Comparison of ENCODE assay signal across 19 mouse cellular contexts in genomic region chr11:75540209-75540608, GRCm38 (mm10). TPM values are rescaled to one million over a fixed set of nuclear protein-coding genes. Genes with fewer than 3 reads are reported as not detected.
A peak's percentile ranks its signal among the peaks of the same experiment; 100 is the strongest.
DNase-seq lines count a peak whose midpoint lies in the region; ATAC-seq and TF ChIP-seq lines count a peak whose summit lies in the region.
"Had no signal": no experiment of that assay in that cellular context is flagged by ENCODE, and none has a peak within 500 bp of the region (broad histone marks: within the 10 kb centered on the region; RNA-seq: fewer than 3 reads in every experiment).

No protein-coding gene starts in this region.

- peaks cover 4% of the 10 kb centered on the region; the same call in 1 of the 2 replicates for H3K36me3 ChIP-seq in heart, embryonic 10.5 days
- H3K36me3 ChIP-seq in liver, embryonic 11.5 days (ENCODE audit: control insufficient read depth, insufficient read depth, low read length): no peaks in the 10 kb centered on the region
- H3K36me3 ChIP-seq in liver, embryonic 12.5 days: no peaks in the 10 kb centered on the region
- H3K36me3 ChIP-seq: embryonic facial prominence, embryonic 12.5 days; liver, embryonic 15.5 days had no signal

- no peak for TF ChIP-seq POLR2A in bone marrow macrophage, adult 2 months (IDR thresholded peaks at IDR 0.05; ENCODE audit: borderline replicate concordance, low read depth, low read length)

- no peak overlapping the region for H3K4me3 ChIP-seq in heart, embryonic 10.5 days
- H3K4me3 ChIP-seq in liver, embryonic 11.5 days (ENCODE audit: low read depth, low read length): no peak overlapping the region
- no peak overlapping the region for H3K4me3 ChIP-seq in bone marrow macrophage, adult 2 months (ENCODE audit: insufficient read depth, low read length)
- no peak overlapping the region for H3K4me3 ChIP-seq in liver, embryonic 12.5 days
- H3K4me3 ChIP-seq: embryonic facial prominence, embryonic 12.5 days; liver, embryonic 15.5 days had no signal

- H3K9me3 ChIP-seq in heart, embryonic 10.5 days: no peaks in the 10 kb centered on the region
- no peaks in the 10 kb centered on the region for H3K9me3 ChIP-seq in liver, embryonic 11.5 days (ENCODE audit: control insufficient read depth, low read length)
- no peaks in the 10 kb centered on the region for H3K9me3 ChIP-seq in liver, embryonic 12.5 days (replicated peaks)
- H3K9me3 ChIP-seq: embryonic facial prominence, embryonic 12.5 days; liver, embryonic 15.5 days had no signal

- H3K27me3 ChIP-seq in heart, embryonic 10.5 days (ENCODE audit: insufficient read depth, poor library complexity, severe bottlenecking): peaks cover 6% of the 10 kb centered on the region; the same call in 1 of the 2 replicates
- H3K27me3 ChIP-seq in liver, embryonic 11.5 days (replicated peaks; ENCODE audit: control insufficient read depth, insufficient read depth, low read length): no peaks in the 10 kb centered on the region
- no peaks in the 10 kb centered on the region for H3K27me3 ChIP-seq in liver, embryonic 12.5 days (replicated peaks)
- H3K27me3 ChIP-seq: embryonic facial prominence, embryonic 12.5 days; liver, embryonic 15.5 days had no signal

- H3K9ac ChIP-seq in liver, embryonic 11.5 days (ENCODE audit: low read depth, low read length): no peak overlapping the region
- H3K9ac ChIP-seq in liver, embryonic 12.5 days: no peak overlapping the region
- H3K9ac ChIP-seq: embryonic facial prominence, embryonic 12.5 days; liver, embryonic 15.5 days had no signal

- H3K4me2 ChIP-seq in liver, embryonic 11.5 days: no peak overlapping the region
- no peak overlapping the region for H3K4me2 ChIP-seq in liver, embryonic 12.5 days
- H3K4me2 ChIP-seq: embryonic facial prominence, embryonic 12.5 days; liver, embryonic 15.5 days had no signal

- H3K27ac ChIP-seq in heart, embryonic 10.5 days: peak overlapping the region; percentile 29; the same call in 1 of the 2 replicates
- H3K27ac ChIP-seq in liver, embryonic 11.5 days (ENCODE audit: low read depth, low read length): peak overlapping the region; percentile 71; the same call in 1 of the 2 replicates
- H3K27ac ChIP-seq in bone marrow macrophage, adult 2 months (ENCODE audit: insufficient read depth, low read depth, low read length): peak overlapping the region; percentile 81
- H3K27ac ChIP-seq in liver, embryonic 12.5 days: peak overlapping the region; percentile 64; the same call in 1 of the 2 replicates
- H3K27ac ChIP-seq: embryonic facial prominence, embryonic 12.5 days; liver, embryonic 15.5 days had no signal

- no peak for ATAC-seq in liver, embryonic 11.5 days (replicated peaks; ENCODE audit: low FRiP score)
- ATAC-seq in liver, embryonic 12.5 days: no peak
- ATAC-seq: activated CD4-positive, CD25-positive, alpha-beta regulatory T cell, adult 4 months; midbrain, embryonic 16.5 days had no signal

- 78% methylated on average over 8 of the region's 8 CpGs for WGBS in heart, embryonic 10.5 days
- WGBS in liver, embryonic 11.5 days: 83% methylated on average over 8 of the region's 8 CpGs
- 81% methylated on average over 8 of the region's 8 CpGs for WGBS in liver, embryonic 12.5 days (ENCODE audit: insufficient replicate concordance)

- H3K4me1 ChIP-seq in heart, embryonic 10.5 days: peaks cover 56% of the 10 kb centered on the region
- peaks cover 24% of the 10 kb centered on the region for H3K4me1 ChIP-seq in liver, embryonic 11.5 days (replicated peaks; ENCODE audit: control insufficient read depth, insufficient read depth, low read length)
- peaks cover 84% of the 10 kb centered on the region for H3K4me1 ChIP-seq in bone marrow macrophage, adult 2 months (ENCODE audit: control insufficient read depth, insufficient read depth, low read length)
- peaks cover 50% of the 10 kb centered on the region for H3K4me1 ChIP-seq in liver, embryonic 12.5 days

- DNase-seq in heart, embryonic 10.5 days (ENCODE audit: low spot score): no peak
- no peak for DNase-seq in heart, adult 9 months (ENCODE audit: low spot score in 2 of 2)
- DNase-seq in liver, embryonic 11.5 days (ENCODE audit: low spot score): no peak
- DNase-seq in liver: no peak
- no peak for DNase-seq in B cell, adult 2 months
- DNase-seq in kidney, adult 11 months: no peak
- DNase-seq: adrenal gland, postnatal 36 days; heart, adult 18-20 months; heart, postnatal 36 days; kidney, adult 18-20 months; kidney, postnatal 36 days; lung, postnatal 36 days; retina, postnatal 1 day had no signal

- TF ChIP-seq CTCF in bone marrow macrophage, adult 2 months (IDR thresholded peaks at IDR 0.05; ENCODE audit: low read depth, low read length): no peak

RNA-seq across cellular contexts. Expression of gene Slc43a2, which starts 8.7 kb away (rescaled TPM):
- 5.5 and 6.4 TPM in 2 replicates for polyA plus RNA-seq in heart, embryonic 10.5 days (2016; fragmentation: Nextera tagmentation; extraction: Ambion mirVana)
- polyA plus RNA-seq in liver, embryonic 11.5 days (2014; fragmentation: Nextera tagmentation; extraction: Ambion mirVana): 5.5 and 7.8 TPM in 2 replicates
- polyA plus RNA-seq in bone marrow macrophage, adult 2 months (2012; ENCODE audit: insufficient read depth, insufficient read length, missing spikeins): 202 and 231 TPM in 2 replicates
- polyA plus RNA-seq in liver, embryonic 12.5 days (2016; fragmentation: Nextera tagmentation; extraction: Ambion mirVana): 5.9 and 6.3 TPM in 2 replicates

RNA-seq across cellular contexts. Expression of gene Scarf1, which starts 26.9 kb away (rescaled TPM):
- polyA plus RNA-seq in heart, embryonic 10.5 days (2016; fragmentation: Nextera tagmentation; extraction: Ambion mirVana): 13.6 and 15.8 TPM in 2 replicates
- polyA plus RNA-seq in liver, embryonic 11.5 days (2014; fragmentation: Nextera tagmentation; extraction: Ambion mirVana): 7.0 and 7.8 TPM in 2 replicates
- 32.8 and 33.5 TPM in 2 replicates for polyA plus RNA-seq in bone marrow macrophage, adult 2 months (2012; ENCODE audit: insufficient read depth, insufficient read length, missing spikeins)
- polyA plus RNA-seq in liver, embryonic 12.5 days (2016; fragmentation: Nextera tagmentation; extraction: Ambion mirVana): 5.2 TPM in 2 replicates

RNA-seq across cellular contexts. Expression of gene Rilp, which starts 30.3 kb away (rescaled TPM):
- 0.76 and 0.78 TPM in 2 replicates for polyA plus RNA-seq in heart, embryonic 10.5 days (2016; fragmentation: Nextera tagmentation; extraction: Ambion mirVana)
- polyA plus RNA-seq in liver, embryonic 11.5 days (2014; fragmentation: Nextera tagmentation; extraction: Ambion mirVana): 1.2 and 1.5 TPM in 2 replicates
- polyA plus RNA-seq in bone marrow macrophage, adult 2 months (2012; ENCODE audit: insufficient read depth, insufficient read length, missing spikeins): 12.8 and 15.9 TPM in 2 replicates
- polyA plus RNA-seq in liver, embryonic 12.5 days (2016; fragmentation: Nextera tagmentation; extraction: Ambion mirVana): 0.89 and 1.2 TPM in 2 replicates
- polyA plus RNA-seq: activated CD4-positive, CD25-positive, alpha-beta regulatory T cell, adult 4 months had no signal

RNA-seq across cellular contexts. Expression of gene Pitpna, which starts 47.7 kb away (rescaled TPM):
- polyA plus RNA-seq in heart, embryonic 10.5 days (2016; fragmentation: Nextera tagmentation; extraction: Ambion mirVana): 56.1 and 80.1 TPM in 2 replicates
- 63.2 and 65.1 TPM in 2 replicates for polyA plus RNA-seq in liver, embryonic 11.5 days (2014; fragmentation: Nextera tagmentation; extraction: Ambion mirVana)
- 512 TPM in 2 replicates for polyA plus RNA-seq in bone marrow macrophage, adult 2 months (2012; ENCODE audit: insufficient read depth, insufficient read length, missing spikeins)
- polyA plus RNA-seq in liver, embryonic 12.5 days (2016; fragmentation: Nextera tagmentation; extraction: Ambion mirVana): 65.7 and 69.3 TPM in 2 replicates

RNA-seq across cellular contexts. Expression of gene Prpf8, which starts 53.6 kb away (rescaled TPM):
- 49.2 and 53.7 TPM in 2 replicates for polyA plus RNA-seq in heart, embryonic 10.5 days (2016; fragmentation: Nextera tagmentation; extraction: Ambion mirVana)
- polyA plus RNA-seq in liver, embryonic 11.5 days (2014; fragmentation: Nextera tagmentation; extraction: Ambion mirVana): 105 and 119 TPM in 2 replicates
- polyA plus RNA-seq in bone marrow macrophage, adult 2 months (2012; ENCODE audit: insufficient read depth, insufficient read length, missing spikeins): 51.0 and 65.7 TPM in 2 replicates
- polyA plus RNA-seq in liver, embryonic 12.5 days (2016; fragmentation: Nextera tagmentation; extraction: Ambion mirVana): 46.6 and 47.9 TPM in 2 replicates

Comparison
In these comparisons a context has a peak if more than half of its experiments do, and no peak if none do; other contexts are left out.
1. H3K27ac ChIP-seq: peak in every context shown above with its lines; median percentile 81 in bone marrow macrophage, adult 2 months; 71 in liver, embryonic 11.5 days; 64 in liver, embryonic 12.5 days; 29 in heart, embryonic 10.5 days.
2. RNA of gene Slc43a2, which starts 8.7 kb away (polyA plus RNA-seq): 202 to 231 TPM in bone marrow macrophage, adult 2 months; 5.5 to 7.8 TPM in liver, embryonic 11.5 days, 5.9 to 6.3 TPM in liver, embryonic 12.5 days and 5.5 to 6.4 TPM in heart, embryonic 10.5 days; every median in the first group is over 10 times any median in the second.